Mouse (Mus musculus) right cerebral cortex, postnatal 36 days (tissue): ENCODE results near the gene Ablim1.
"Not testable (repeated sequence)": the region's sequence is repeated elsewhere in the genome, so short reads cannot be mapped to it uniquely, and the experiment has no call there.

Source experiments
- DNase-seq, 2 experiments: peaks; one replicate each; pipeline ENCODE4 v3.0.0; 2022; ENCODE audit warnings: low spot score in 2 of 2, mixed read lengths in 1 of 2

The Ablim1 gene

GRCm38 (mm10) chr19:57155121-57155884, 159.4 kb downstream of the Ablim1 start:
- DNase-seq, result peak; percentile 55 to 74

DNA sequence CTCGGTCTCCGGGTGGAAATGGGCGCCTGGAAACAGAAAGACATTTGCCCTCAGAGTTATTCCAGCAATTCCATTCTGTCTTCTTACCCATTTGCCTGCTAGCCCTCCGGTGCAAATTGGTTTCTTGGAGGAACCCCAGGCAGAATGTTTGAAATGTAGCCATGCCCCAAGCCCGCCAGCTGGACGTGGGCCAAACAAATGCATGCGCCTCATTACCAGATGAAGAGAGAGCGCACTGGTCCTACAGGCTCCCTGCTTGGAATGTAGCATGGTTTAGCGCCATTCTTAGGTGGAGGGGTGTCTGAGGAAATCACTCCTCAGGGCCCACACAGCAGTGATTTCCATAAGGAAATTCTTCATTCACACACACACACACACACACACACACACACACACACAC, 162.4 kb downstream of the Ablim1 start:
- peak in 1 of 2 experiments; percentile 55 for DNase-seq

GRCm38 (mm10) chr19:57151504-57151903, 163.2 kb downstream of the Ablim1 start:
- DNase-seq, result no peak

DNA sequence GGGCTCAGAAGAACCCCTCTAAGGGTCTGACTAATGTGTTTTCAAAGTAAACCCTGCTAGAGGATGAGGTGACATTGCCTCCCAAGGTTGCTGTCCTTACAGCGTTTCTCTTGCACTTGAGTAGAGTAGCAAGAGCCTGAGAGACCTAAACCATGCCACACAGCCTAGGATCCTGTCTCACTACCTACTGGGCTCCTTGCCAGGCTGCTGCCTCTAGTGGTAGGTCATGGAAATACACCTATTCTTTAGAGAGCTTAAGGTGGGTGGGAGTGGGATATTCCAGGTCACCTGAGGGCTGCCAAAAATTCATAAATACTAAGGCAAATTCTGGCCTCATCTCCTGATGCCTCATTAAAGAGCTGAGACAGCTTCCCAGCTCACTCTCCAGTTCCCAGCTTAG, 164.4 kb downstream of the Ablim1 start:
- DNase-seq, result no peak

- no peak for DNase-seq
These were observed 167.0 kb downstream of the Ablim1 start for GRCm38 (mm10) chr19:57147746-57148145.

- DNase-seq, result no peak
These were observed 167.8 kb downstream of the Ablim1 start for GRCm38 (mm10) chr19:57146936-57147335.

DNA sequence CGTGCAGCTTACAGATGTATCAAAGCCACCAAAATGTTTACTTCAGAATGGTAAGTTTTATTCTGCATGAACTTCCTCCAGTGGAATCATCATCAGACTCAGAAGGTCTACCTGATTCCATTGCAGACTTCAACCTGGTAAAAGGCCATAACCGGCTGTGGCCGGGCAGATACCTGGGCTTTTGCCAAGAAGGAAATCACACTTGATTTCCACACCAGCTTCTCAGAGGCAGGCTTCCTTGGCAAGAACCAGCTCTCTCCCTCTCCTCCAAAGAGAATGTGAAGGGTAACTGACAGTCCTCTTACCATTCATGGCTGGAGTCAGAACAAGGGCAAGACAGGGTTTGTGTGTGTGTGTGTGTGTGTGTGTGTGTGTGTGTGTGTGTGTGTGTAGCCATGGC, 171.1 kb downstream of the Ablim1 start:
- no peak for DNase-seq

- no peak for DNase-seq
These were observed 172.8 kb downstream of the Ablim1 start for GRCm38 (mm10) chr19:57141756-57142461.

DNA sequence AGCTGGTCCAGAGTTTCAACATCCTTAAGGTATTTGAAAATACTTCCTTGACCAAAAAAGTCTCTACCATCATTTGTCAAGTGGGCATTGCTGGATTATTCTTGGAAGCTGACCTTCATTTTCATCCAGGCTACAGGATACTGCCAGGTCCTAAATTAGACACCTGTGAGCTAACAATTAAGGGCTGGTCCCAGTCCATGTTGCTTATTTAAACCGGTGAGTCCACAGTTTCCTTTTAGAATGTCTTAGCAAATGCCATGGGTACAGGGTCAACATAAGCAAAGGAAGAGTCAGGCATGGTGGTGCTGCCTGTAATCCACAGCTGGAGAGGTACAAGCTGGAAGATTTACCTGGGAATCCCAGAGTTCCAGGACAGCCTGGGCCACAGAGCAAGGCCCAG, 173.8 kb downstream of the Ablim1 start:
- DNase-seq, result no peak

GRCm38 (mm10) chr19:57140071-57140470, 174.6 kb downstream of the Ablim1 start:
- DNase-seq, result no peak

- no peak for DNase-seq
These were observed 175.7 kb downstream of the Ablim1 start for GRCm38 (mm10) chr19:57138909-57139617.

DNA sequence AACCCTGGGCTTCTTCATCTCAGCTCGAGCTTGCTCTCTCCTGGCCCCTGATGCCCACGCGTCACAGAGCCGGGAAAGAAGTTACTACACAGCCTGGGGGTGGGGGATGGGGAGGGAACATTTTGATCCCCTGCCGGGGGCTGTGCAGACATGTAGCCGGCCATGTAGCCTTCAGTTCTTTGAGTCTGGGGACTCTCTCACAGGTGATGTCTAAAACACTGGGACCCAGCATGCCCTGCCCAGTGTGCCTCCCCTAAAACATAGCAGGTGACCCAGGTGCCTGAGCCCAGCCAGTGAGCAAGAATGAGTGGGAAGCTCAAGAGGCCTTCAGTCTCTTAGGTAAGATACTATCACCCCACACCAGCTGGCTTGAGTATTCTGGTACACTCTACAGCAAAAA, 176.2 kb downstream of the Ablim1 start:
- DNase-seq, result no peak

DNA sequence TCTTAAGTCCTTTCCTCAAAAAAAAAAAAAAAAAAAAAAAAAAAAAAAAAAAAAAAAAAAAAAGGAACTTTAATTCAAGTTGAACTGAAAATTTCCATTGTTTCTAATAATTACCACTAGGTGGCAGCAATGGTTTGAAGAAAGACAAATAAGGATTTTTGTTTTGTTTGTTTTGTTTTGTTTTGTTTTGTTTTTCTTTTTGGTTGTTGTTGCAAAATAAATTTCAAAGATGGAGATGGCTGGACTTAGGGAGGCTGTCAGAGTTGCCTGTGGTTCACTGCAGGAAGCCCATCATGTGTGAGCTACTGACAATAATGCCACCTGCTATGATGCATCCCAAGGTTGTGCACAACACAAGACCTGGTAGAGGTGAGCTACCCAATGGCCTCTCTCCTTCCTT, 176.7 kb downstream of the Ablim1 start:
- DNase-seq, result no peak

- DNase-seq, result no peak
These were observed 178.5 kb downstream of the Ablim1 start for GRCm38 (mm10) chr19:57136228-57136627.

DNA sequence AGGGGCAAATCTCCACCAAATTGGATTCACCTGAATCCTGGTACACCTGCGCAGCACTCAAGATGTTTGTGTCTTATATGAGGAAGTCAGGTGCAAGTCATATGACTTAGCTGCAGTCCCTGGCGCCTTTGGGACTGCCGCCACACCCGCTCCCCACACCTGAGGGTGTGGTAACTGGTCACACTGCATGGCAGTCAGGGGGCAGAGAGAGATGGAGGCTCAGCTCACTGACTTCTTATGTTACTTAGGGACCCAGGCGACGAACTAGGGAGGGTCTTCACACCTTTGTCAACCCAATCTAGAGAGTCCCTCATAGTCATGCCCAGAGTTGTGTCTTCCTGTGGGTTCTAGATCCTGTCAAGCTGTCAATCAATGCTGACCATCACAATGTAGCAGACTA, 179.1 kb downstream of the Ablim1 start:
- DNase-seq, result not testable (repeated sequence)

GRCm38 (mm10) chr19:57134654-57135348, 179.9 kb downstream of the Ablim1 start:
- DNase-seq, result no peak

DNA sequence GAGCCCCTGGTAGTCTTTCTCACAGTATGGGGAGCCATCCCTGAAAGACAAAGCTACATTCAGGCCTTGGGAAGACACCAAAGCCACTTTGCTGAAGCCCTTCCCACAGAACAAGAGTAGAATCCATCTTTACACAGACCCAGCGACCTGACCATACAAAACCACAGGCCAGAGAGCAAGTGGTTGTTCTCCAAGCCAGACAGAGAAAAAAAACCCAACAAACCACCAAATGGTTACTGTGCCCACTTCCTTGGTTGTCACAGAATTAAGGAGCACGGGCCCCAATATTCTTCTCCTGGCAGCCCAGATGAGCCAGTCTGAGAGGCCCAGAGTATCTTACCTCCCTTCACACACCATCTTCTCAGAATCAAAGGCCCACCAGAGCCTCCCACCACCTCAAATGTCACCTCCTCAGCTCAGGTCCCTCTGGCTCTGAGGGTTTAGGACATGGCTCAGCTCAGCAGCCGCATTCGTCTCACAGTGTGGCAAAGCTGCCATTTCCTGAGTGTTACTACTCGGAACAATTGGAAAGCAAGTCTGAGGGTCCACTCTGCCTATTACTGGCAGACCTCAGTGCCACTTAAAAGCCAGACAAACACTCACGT, 181.7 kb downstream of the Ablim1 start:
- no peak for DNase-seq

DNA sequence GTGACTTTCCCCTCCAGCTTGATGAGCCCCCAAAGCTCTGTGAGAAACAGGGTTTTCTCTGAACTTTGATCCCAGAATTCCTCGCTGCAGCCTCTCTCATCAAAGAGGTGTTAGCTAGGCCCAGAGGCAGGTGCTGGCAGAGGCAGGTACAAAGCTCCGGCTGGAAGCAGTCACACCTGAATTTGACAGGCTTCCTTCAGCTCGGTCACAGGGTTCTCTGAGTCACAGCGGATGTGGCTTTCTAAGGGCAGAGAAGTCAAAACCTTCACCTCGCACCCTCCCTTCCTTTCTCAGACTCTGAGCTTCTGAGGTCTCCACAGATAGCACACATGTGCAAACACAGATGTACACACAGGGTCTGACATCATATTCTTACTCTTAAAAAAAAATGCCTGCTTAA, 182.4 kb downstream of the Ablim1 start:
- no peak for DNase-seq

DNA sequence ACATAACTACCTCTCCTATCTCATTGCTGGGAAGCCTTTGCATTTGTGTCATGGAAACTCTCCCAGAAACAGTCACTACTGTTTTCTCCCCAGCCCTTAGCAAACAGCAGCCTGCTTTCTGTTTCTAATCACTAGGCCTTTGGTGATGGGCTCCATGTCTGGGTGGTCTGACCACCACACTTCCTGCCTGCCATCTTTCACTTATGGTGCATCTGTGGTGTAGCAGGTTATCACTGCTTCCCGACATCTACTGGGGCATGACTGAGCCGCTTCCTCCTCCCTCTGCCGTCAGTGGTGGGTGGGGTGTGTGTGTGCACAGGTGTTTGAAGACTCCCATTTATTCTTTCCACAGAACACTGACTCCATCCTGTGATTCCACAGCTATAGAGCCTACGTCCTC, 183.4 kb downstream of the Ablim1 start:
- no peak for DNase-seq

- DNase-seq, result no peak
These were observed 184.1 kb downstream of the Ablim1 start for GRCm38 (mm10) chr19:57130591-57130990.

GRCm38 (mm10) chr19:57129729-57130128, 185.0 kb downstream of the Ablim1 start:
- DNase-seq, result no peak

DNA sequence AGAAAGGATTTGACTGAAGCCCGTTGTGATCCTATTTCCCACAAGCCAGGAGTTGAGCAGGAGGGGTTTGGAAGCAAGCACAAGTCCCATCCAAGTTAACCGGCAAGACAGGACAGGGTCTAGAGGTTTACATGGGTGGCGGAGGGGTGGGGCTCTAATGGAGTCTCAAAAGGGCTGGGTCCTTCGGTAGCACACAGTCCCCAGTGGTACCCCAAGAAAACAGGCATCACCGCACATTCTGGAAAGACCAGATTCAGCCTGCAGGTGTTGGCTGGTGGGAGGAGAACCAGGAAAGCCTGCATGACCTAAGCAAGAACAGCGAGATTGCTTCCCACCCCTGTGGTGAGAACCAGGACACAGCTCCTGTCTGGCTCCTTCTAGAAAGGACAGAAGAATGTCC, 186.7 kb downstream of the Ablim1 start:
- no peak for DNase-seq
